Mouse (Mus musculus): ENCODE results near the gene Mafg. TPM values are rescaled to one million over a fixed set of nuclear protein-coding genes. Genes with fewer than 3 reads are reported as not detected.
A peak's percentile ranks its signal among the peaks of the same experiment; 100 is the strongest.
"Not testable (repeated sequence)": the region's sequence is repeated elsewhere in the genome, so short reads cannot be mapped to it uniquely, and the experiment has no call there.

Gene Mafg
- polyA plus RNA-seq (2015; fragmentation: Nextera tagmentation; extraction: Ambion mirVana): 13.2 and 15.0 TPM in 2 replicates

- 14% methylated on average over 42 of the region's 58 CpGs for whole genome bisulfite sequencing
- ATAC-seq (ENCODE audit: low read depth): peak; percentile 92
- no peaks in the 10 kb centered on the region for H3K27me3 ChIP-seq (ENCODE audit: control insufficient read depth, insufficient read depth, low read depth, low read length)
- peak within 1 kb of the TSS; percentile 76 for H3K4me3 ChIP-seq (ENCODE audit: low read length)
- H3K4me2 ChIP-seq (ENCODE audit: low read depth, low read length): peak within 1 kb of the TSS; percentile 92
- peak within 1 kb of the TSS; percentile 92 for H3K9ac ChIP-seq (ENCODE audit: low read length)
- peaks cover 2% of the 10 kb centered on the region for H3K36me3 ChIP-seq (ENCODE audit: control insufficient read depth, insufficient read depth, low read length)
- peak within 1 kb of the TSS; percentile 86 for H3K27ac ChIP-seq (ENCODE audit: low read length)
- peaks cover 30% of the 10 kb centered on the region for H3K4me1 ChIP-seq (replicated peaks; ENCODE audit: control insufficient read depth, insufficient read depth, low read length)
- no peaks in the 10 kb centered on the region for H3K9me3 ChIP-seq (ENCODE audit: control insufficient read depth, low read length)
Measured at GRCm38 (mm10) chr11:120633520-120634343, at the start of gene Mafg. Gene Mafg, minus strand, starts transcription at chr11:120633600.

DNA sequence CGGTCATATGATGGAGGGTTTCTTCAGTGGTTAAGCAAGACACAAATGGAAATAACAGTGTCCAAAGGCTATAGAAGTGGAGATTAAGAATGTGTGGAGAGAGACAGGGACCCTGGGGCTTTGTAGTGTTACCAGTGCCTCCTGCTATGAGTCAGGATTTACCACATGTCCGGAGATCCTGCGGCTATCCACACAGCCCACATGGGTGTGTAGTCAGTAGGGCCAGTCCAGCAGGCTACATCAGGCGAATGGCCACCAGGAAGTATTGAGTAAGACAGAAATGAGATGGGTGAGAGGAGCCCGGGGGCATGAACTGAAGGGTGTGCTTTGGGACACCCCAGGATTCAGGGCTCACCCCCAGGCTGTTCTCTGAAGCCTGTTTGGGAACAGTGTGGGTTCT lies 49.3 kb upstream of the Mafg start:
- H3K4me1 ChIP-seq (replicated peaks; ENCODE audit: control insufficient read depth, insufficient read depth, low read length): peaks cover 19% of the 10 kb centered on the region
- WGBS: 95% methylated on average over 5 of the region's 5 CpGs
- no peak overlapping the region for H3K9ac ChIP-seq (ENCODE audit: low read length)
- no peaks in the 10 kb centered on the region for H3K27me3 ChIP-seq (ENCODE audit: control insufficient read depth, insufficient read depth, low read depth, low read length)
- no peaks in the 10 kb centered on the region for H3K9me3 ChIP-seq (ENCODE audit: control insufficient read depth, low read length)
- no peak overlapping the region for H3K4me3 ChIP-seq (ENCODE audit: low read length)
- no peak overlapping the region for H3K27ac ChIP-seq (ENCODE audit: low read length)
- H3K4me2 ChIP-seq (ENCODE audit: low read depth, low read length): no peak overlapping the region
- peaks cover 19% of the 10 kb centered on the region for H3K36me3 ChIP-seq (ENCODE audit: control insufficient read depth, insufficient read depth, low read length)
- no peak for ATAC-seq (ENCODE audit: low read depth)

- Histone ChIP-seq H3K4me3 (ENCODE audit: low read length) (no peak overlapping the region), H3K4me1 (replicated peaks; ENCODE audit: control insufficient read depth, insufficient read depth, low read length) (0 out of 2 replicates have a peak, but pooled peaks cover 2% of the 10 kb centered on the region), H3K9me3 (ENCODE audit: control insufficient read depth, low read length) (no peaks in the 10 kb centered on the region), H3K27ac (ENCODE audit: low read length) (no peak overlapping the region), H3K4me2 (ENCODE audit: low read depth, low read length) (no peak overlapping the region), H3K27me3 (ENCODE audit: control insufficient read depth, insufficient read depth, low read depth, low read length) (no peaks in the 10 kb centered on the region), H3K9ac (ENCODE audit: low read length) (no peak overlapping the region), H3K36me3 (ENCODE audit: control insufficient read depth, insufficient read depth, low read length) (peaks cover 19% of the 10 kb centered on the region)
- no peak for ATAC-seq (ENCODE audit: low read depth)
- 75% methylated on average over 3 of the region's 3 CpGs for WGBS
Measured at GRCm38 (mm10) chr11:120679909-120680308, 46.5 kb upstream of the Mafg start.

DNA sequence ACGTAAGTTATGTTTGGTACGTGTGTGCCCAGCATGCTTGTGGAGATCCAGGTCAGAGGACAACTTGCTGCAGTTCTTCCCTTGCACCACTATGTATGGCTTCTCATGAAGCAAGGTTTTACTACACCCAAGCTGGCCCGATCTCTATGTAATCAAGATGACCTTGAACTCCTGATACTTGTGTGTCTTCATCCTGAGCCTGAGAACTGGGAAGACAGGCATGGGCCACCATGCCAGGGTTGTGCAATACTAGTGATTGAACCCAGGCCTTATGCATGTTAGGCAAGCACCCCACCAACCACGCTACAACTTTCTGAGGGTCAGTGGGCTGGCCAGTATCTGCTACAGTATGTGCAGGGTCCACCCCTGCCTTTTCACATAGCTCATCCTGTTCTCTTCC lies 43.6 kb upstream of the Mafg start:
- H3K9me3 ChIP-seq (ENCODE audit: control insufficient read depth, low read length): no peaks in the 10 kb centered on the region
- H3K27me3 ChIP-seq (ENCODE audit: control insufficient read depth, insufficient read depth, low read depth, low read length): no peaks in the 10 kb centered on the region
- ATAC-seq (ENCODE audit: low read depth): no peak
- H3K27ac ChIP-seq (ENCODE audit: low read length): no peak overlapping the region
- peaks cover 9% of the 10 kb centered on the region for H3K4me1 ChIP-seq (replicated peaks; ENCODE audit: control insufficient read depth, insufficient read depth, low read length)
- no peak overlapping the region for H3K4me3 ChIP-seq (ENCODE audit: low read length)
- 88% methylated on average over 4 of the region's 4 CpGs for WGBS
- H3K36me3 ChIP-seq (ENCODE audit: control insufficient read depth, insufficient read depth, low read length): peaks cover 17% of the 10 kb centered on the region
- H3K9ac ChIP-seq (ENCODE audit: low read length): no peak overlapping the region
- H3K4me2 ChIP-seq (ENCODE audit: low read depth, low read length): no peak overlapping the region

- not testable (repeated sequence) for ATAC-seq (ENCODE audit: low read depth); H3K9me3 ChIP-seq (ENCODE audit: control insufficient read depth, low read length); H3K4me3 ChIP-seq (ENCODE audit: low read length); H3K4me2 ChIP-seq (ENCODE audit: low read depth, low read length); H3K27me3 ChIP-seq (ENCODE audit: control insufficient read depth, insufficient read depth, low read depth, low read length); H3K4me1 ChIP-seq (replicated peaks; ENCODE audit: control insufficient read depth, insufficient read depth, low read length); H3K27ac ChIP-seq (ENCODE audit: low read length); H3K9ac ChIP-seq (ENCODE audit: low read length)
- 68% methylated on average over 4 of the region's 5 CpGs for WGBS
- H3K36me3 ChIP-seq (ENCODE audit: control insufficient read depth, insufficient read depth, low read length): peaks cover 14% of the 10 kb centered on the region
Measured at GRCm38 (mm10) chr11:120675875-120676274, 42.5 kb upstream of the Mafg start.

- Histone ChIP-seq H3K9ac (ENCODE audit: low read length) (peak overlapping the region; percentile 76), H3K9me3 (ENCODE audit: control insufficient read depth, low read length) (no peaks in the 10 kb centered on the region), H3K4me2 (ENCODE audit: low read depth, low read length) (peak overlapping the region; percentile 66), H3K27ac (ENCODE audit: low read length) (peak overlapping the region; percentile 85), H3K36me3 (ENCODE audit: control insufficient read depth, insufficient read depth, low read length) (peaks cover 6% of the 10 kb centered on the region; the same call in 1 of the 2 replicates), H3K27me3 (ENCODE audit: control insufficient read depth, insufficient read depth, low read depth, low read length) (no peaks in the 10 kb centered on the region), H3K4me1 (replicated peaks; ENCODE audit: control insufficient read depth, insufficient read depth, low read length) (peaks cover 9% of the 10 kb centered on the region), H3K4me3 (ENCODE audit: low read length) (peak overlapping the region; percentile 74)
- ATAC-seq (ENCODE audit: low read depth): peak; percentile 5; the same call in 1 of the 2 replicates
- WGBS: 33% methylated on average over 12 of the region's 12 CpGs
Measured at GRCm38 (mm10) chr11:120673594-120674122, 40.3 kb upstream of the Mafg start.

GRCm38 (mm10) chr11:120672687-120673593 lies 39.5 kb upstream of the Mafg start, which contains the start of gene Aspscr1:
Gene Aspscr1, plus strand, starts transcription at chr11:120672973.
- Histone ChIP-seq H3K9ac (ENCODE audit: low read length) (peak within 1 kb of the TSS; percentile 76), H3K4me3 (ENCODE audit: low read length) (peak within 1 kb of the TSS; percentile 74), H3K36me3 (ENCODE audit: control insufficient read depth, insufficient read depth, low read length) (0 out of 2 replicates have a peak, but pooled peaks cover 3% of the 10 kb centered on the region), H3K27ac (ENCODE audit: low read length) (peak within 1 kb of the TSS; percentile 85), H3K4me2 (ENCODE audit: low read depth, low read length) (peak within 1 kb of the TSS; percentile 66), H3K9me3 (ENCODE audit: control insufficient read depth, low read length) (no peaks in the 10 kb centered on the region), H3K4me1 (replicated peaks; ENCODE audit: control insufficient read depth, insufficient read depth, low read length) (peaks cover 9% of the 10 kb centered on the region), H3K27me3 (ENCODE audit: control insufficient read depth, insufficient read depth, low read depth, low read length) (no peaks in the 10 kb centered on the region)
- under 1% methylated on average over 68 of the region's 83 CpGs for WGBS
- ATAC-seq (ENCODE audit: low read depth): peak; percentile 99

- WGBS: 14% methylated on average over 3 of the region's 3 CpGs
- ATAC-seq (ENCODE audit: low read depth): no peak
- H3K4me3 ChIP-seq (ENCODE audit: low read length): no peak overlapping the region
- no peaks in the 10 kb centered on the region for H3K9me3 ChIP-seq (ENCODE audit: control insufficient read depth, low read length)
- H3K36me3 ChIP-seq (ENCODE audit: control insufficient read depth, insufficient read depth, low read length): no peaks in the 10 kb centered on the region
- no peak overlapping the region for H3K9ac ChIP-seq (ENCODE audit: low read length)
- H3K4me1 ChIP-seq (replicated peaks; ENCODE audit: control insufficient read depth, insufficient read depth, low read length): no peaks in the 10 kb centered on the region; the same call in 1 of the 2 replicates
- H3K4me2 ChIP-seq (ENCODE audit: low read depth, low read length): no peak overlapping the region
- no peak overlapping the region for H3K27ac ChIP-seq (ENCODE audit: low read length)
- peaks cover 18% of the 10 kb centered on the region for H3K27me3 ChIP-seq (ENCODE audit: control insufficient read depth, insufficient read depth, low read depth, low read length)
Measured at GRCm38 (mm10) chr11:120666617-120667016, 33.2 kb upstream of the Mafg start.

Data from lung, embryonic 16.5 days (tissue).